15 mouse cellular contexts compared by ENCODE assay signal in the genomic region with DNA sequence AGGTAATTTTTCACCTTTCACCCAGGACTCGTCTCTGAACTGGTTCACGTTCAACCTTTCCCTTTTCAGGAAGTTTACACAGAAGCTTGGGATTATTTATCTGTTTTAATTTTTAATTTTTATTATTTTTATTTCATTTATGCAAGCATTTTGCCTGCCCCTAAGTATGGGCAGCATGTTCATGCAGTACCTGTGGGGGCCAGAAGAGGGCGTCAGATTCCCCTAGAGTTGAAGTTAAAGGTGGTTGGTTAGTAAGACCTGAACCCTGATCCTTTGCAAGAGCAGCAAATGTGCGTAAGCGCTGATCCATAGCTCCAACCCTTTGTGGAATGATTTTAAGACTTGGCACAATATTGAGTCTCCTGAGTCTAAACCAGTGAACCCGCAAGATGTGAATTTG.
DNase-seq lines count a peak whose midpoint lies in the region; TF ChIP-seq lines count a peak whose summit lies in the region.
"Had no signal": no experiment of that assay in that cellular context is flagged by ENCODE, and none has a peak within 500 bp of the region (broad histone marks: within the 10 kb centered on the region; RNA-seq: fewer than 3 reads in every experiment).

No protein-coding gene starts in this region.

- peak; percentile 39 for DNase-seq in adrenal gland, postnatal 10 days
- DNase-seq in adrenal gland, adult 2 months: no peak
- no peak for DNase-seq in kidney, adult 2 months
- no peak for DNase-seq in kidney, postnatal 10 days
- peak; percentile 7 for DNase-seq in thymus, postnatal 4 days
- DNase-seq in thymus, postnatal 0 days (ENCODE audit: low spot score): no peak
- no peak for DNase-seq in c-Kit-positive CD71-positive TER-119-positive erythroid progenitor cells, embryonic 14.5 days (ENCODE audit: low spot score)
- DNase-seq in cerebellum, adult 9-10 months: no peak
- DNase-seq: kidney, adult 18-20 months; lung, postnatal 4 days; right cerebral cortex, postnatal 4 days had no signal

- H3K4me3 ChIP-seq in kidney, adult 2 months (ENCODE audit: insufficient read depth, low read depth, low read length): no peak overlapping the region
- H3K4me3 ChIP-seq: erythroblast, embryonic 14.5 days; heart, embryonic 15.5 days; hindbrain, embryonic 12.5 days; midbrain, embryonic 13.5 days had no signal

- 72% methylated on average over 6 of the region's 6 CpGs for WGBS in kidney, adult 2 months

- no peaks in the 10 kb centered on the region for H3K36me3 ChIP-seq in kidney, adult 2 months (ENCODE audit: control insufficient read depth, insufficient read depth, low read length)
- H3K36me3 ChIP-seq: heart, embryonic 15.5 days; hindbrain, embryonic 12.5 days; midbrain, embryonic 13.5 days had no signal

- H3K4me1 ChIP-seq in kidney, adult 2 months (ENCODE audit: control insufficient read depth, insufficient read depth, low read length): no peaks in the 10 kb centered on the region
- H3K4me1 ChIP-seq: heart, embryonic 15.5 days; hindbrain, embryonic 12.5 days had no signal

- TF ChIP-seq CTCF in kidney, adult 2 months (conservative IDR thresholded peaks at IDR 0.05; ENCODE audit: insufficient read depth, insufficient read length, low read depth, low read length): 0 out of 2 replicates have a peak, but pooled peaks have one; percentile 13

- no peak for TF ChIP-seq POLR2A in kidney, adult 2 months (IDR thresholded peaks at IDR 0.05; ENCODE audit: low read depth, low read length)

- H3K27ac ChIP-seq in kidney, adult 2 months (ENCODE audit: insufficient read depth, low read depth, low read length): no peak overlapping the region
- H3K27ac ChIP-seq: heart, embryonic 15.5 days; hindbrain, embryonic 12.5 days; midbrain, embryonic 13.5 days had no signal

- H3K27me3 ChIP-seq in kidney, adult 2 months (replicated peaks; ENCODE audit: control insufficient read depth, insufficient read depth, low read length): no peaks in the 10 kb centered on the region
- H3K27me3 ChIP-seq: heart, embryonic 15.5 days; hindbrain, embryonic 12.5 days; midbrain, embryonic 13.5 days had no signal

Comparison
In these comparisons a context has a peak if more than half of its experiments do, and no peak if none do; other contexts are left out.
1. DNase-seq: peak in adrenal gland, postnatal 10 days (single experiment) and thymus, postnatal 4 days (single experiment); none in adrenal gland, adult 2 months (single experiment), kidney, adult 2 months (single experiment), kidney, postnatal 10 days (single experiment), thymus, postnatal 0 days (single experiment), c-Kit-positive CD71-positive TER-119-positive erythroid progenitor cells, embryonic 14.5 days (single experiment) and cerebellum, adult 9-10 months (single experiment).